Mouse (Mus musculus) hindbrain, embryonic 10.5 days (tissue): ENCODE measurements around the gene Grm4. TPM values are rescaled to one million over a fixed set of nuclear protein-coding genes. Genes with fewer than 3 reads are reported as not detected.

ENCODE experiments used
- DNase-seq: peaks from one replicate; pipeline ENCODE4 v3.0.0-alpha.2; 2017; ENCODE audit warnings: low spot score
- H3K27ac ChIP-seq: fragments of 300-500 bp; sonication (generic); 2 replicates; pipeline ENCODE4 v1.5.1; 2016; ENCODE audit warnings: mild to moderate bottlenecking, moderate library complexity
- H3K27me3 ChIP-seq: fragments of 300-500 bp; sonication (generic); 2 replicates; pipeline ENCODE4 v1.6.1; 2016; ENCODE audit warnings: mild to moderate bottlenecking; ENCODE audit not compliant: poor library complexity, insufficient read depth, severe bottlenecking
- H3K36me3 ChIP-seq: fragments of 300-500 bp; sonication (generic); 2 replicates; pipeline ENCODE4 v1.6.1; 2016; ENCODE audit warnings: mild to moderate bottlenecking, moderate library complexity
- H3K4me1 ChIP-seq: fragments of 300-500 bp; sonication (generic); replicated peaks from 2 replicates; pipeline ENCODE4 v1.6.1; 2016; ENCODE audit warnings: mild to moderate bottlenecking
- H3K4me3 ChIP-seq: fragments of 300-500 bp; sonication (generic); 2 replicates; pipeline ENCODE4 v1.5.1; 2016; ENCODE audit warnings: mild to moderate bottlenecking, moderate library complexity
- H3K9me3 ChIP-seq: fragments of 300-500 bp; sonication (generic); 2 replicates; pipeline ENCODE4 v1.6.1; 2016; ENCODE audit warnings: mild to moderate bottlenecking, moderate library complexity
- WGBS: fragments of 180-500 bp; shearing (Covaris S2); methylation state at CpG from one replicate; pipeline ENCODE4 v1.1.7; 2016; 5-methylcytosine and 5-hydroxymethylcytosine counted together
- polyA plus RNA-seq: library from polyadenylated mRNA; unstranded; fragments of >200 nt; fragmentation: Nextera tagmentation; extraction: Ambion mirVana; gene quantifications from 2 replicates; pipeline ENCODE4 v1.2.1, GENCODE M21; 2016

Grm4 gene
- polyA plus RNA-seq, 1 experiment from 2014 or later, result 4.2 TPM

DNA sequence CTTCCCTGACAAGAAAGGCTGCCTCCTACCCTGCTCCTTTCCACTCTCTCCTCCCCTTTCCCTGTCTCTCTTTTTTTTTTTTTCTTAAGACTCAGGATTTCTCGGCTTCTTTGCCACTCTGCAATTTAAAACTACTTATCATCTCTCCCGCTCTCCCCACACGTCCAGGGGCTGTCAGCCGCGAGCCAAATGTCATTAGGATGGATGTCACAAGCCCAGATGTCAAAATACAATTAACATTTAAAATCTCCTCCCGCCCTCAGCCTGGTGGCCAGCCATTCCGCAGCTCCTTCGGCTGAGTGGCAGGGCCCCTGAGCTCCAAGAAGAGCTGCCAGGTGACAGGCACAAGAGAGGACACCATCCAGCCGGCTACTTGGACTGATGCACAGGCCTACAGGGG lies 2.9 kb downstream of the Grm4 start:
- Histone ChIP-seq H3K9me3 (no peaks in the 10 kb centered on the region), H3K27ac (peak overlapping the region; percentile 85), H3K27me3 (peaks cover 84% of the 10 kb centered on the region), H3K4me1 (peaks cover 61% of the 10 kb centered on the region), H3K36me3 (no peaks in the 10 kb centered on the region), H3K4me3 (peak overlapping the region; percentile 4)
- 23% methylated on average over 9 of the region's 9 CpGs for WGBS
- DNase-seq, result peak; percentile 38

DNA sequence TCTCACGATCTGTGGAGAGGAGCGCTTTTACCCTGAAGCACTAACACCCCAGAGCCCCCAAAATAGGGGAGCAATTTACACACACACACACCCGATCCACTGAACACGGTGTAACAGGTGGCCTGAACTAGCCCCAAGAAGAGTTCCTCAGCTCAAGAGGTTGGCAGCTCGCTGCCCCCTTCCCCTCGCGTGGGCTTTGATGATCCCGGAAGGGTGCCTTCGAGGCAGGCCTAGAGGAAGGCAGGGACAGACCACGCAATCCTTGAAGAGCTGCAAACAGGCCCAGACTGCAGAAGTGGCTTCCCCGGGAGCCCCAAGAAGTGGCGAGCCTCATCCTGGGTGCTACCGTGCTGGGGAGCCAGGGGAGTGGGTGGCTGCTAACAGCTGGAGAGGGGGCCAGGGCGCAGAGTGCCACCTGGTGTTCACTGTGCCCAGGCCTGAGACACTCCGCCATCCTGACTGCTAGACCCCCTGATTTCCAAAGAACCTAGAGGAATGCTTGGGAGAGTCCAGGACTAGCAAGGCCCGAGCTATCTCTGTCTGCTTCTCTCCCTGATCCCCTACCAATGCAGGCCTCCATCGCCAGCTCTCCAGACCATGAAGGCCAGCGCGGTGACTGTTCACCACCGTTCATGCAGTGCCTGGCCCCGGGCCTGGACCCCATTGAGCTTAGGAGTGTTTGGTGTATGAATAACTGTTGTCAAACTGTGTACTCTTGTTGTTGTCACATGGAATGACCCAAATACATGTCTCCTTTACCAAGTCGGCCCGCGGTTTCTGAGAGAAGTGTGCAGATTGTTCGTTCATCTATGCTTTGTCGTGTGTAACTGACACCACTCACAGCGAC lies 7.1 kb downstream of the Grm4 start:
- peak; percentile 48 for DNase-seq
- peaks cover 91% of the 10 kb centered on the region for H3K27me3 ChIP-seq
- H3K4me3 ChIP-seq, result peak overlapping the region; percentile 67
- no peaks in the 10 kb centered on the region for H3K36me3 ChIP-seq
- 33% methylated on average over 27 of the region's 27 CpGs for WGBS
- H3K9me3 ChIP-seq, result no peaks in the 10 kb centered on the region
- peak overlapping the region; percentile 89; the same call in 1 of the 2 replicates for H3K27ac ChIP-seq
- peaks cover 85% of the 10 kb centered on the region for H3K4me1 ChIP-seq

DNA sequence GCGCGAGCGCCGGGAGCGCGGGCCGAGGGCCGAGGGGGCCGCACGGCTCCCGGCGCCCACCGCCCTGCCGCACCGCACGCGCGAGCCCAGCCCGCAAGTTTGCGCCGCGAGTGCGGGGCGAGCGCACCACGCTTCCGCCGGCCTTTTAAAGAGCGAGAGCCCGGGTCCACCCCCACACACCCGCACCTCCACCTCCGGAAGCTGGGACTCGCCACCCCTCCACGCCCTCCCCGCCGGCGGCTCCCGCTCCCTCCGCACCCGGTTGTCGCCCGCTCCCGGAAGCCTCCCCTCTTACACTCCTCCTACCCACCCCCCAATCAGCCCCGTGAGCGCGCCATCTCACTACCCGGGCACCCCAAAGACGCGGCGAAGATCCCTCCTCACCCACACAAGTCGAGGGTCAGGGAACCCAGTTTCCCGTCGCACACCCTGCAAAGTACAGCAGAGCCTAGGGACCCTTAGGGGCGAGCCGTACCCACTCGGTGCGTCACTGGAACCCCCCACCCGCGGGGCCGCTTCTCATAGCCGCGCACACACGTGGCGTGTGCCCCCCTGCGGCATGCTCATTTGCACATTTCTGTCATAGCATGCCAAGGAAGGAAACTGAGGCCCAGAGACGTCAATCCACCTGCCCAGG lies 7.8 kb downstream of the Grm4 start:
- Histone ChIP-seq H3K36me3 (no peaks in the 10 kb centered on the region), H3K27ac (peak overlapping the region; percentile 89), H3K4me1 (peaks cover 85% of the 10 kb centered on the region), H3K9me3 (no peaks in the 10 kb centered on the region), H3K27me3 (peaks cover 92% of the 10 kb centered on the region), H3K4me3 (peak overlapping the region; percentile 67)
- WGBS, result under 1% methylated on average over 66 of the region's 66 CpGs
- no peak for DNase-seq

DNA sequence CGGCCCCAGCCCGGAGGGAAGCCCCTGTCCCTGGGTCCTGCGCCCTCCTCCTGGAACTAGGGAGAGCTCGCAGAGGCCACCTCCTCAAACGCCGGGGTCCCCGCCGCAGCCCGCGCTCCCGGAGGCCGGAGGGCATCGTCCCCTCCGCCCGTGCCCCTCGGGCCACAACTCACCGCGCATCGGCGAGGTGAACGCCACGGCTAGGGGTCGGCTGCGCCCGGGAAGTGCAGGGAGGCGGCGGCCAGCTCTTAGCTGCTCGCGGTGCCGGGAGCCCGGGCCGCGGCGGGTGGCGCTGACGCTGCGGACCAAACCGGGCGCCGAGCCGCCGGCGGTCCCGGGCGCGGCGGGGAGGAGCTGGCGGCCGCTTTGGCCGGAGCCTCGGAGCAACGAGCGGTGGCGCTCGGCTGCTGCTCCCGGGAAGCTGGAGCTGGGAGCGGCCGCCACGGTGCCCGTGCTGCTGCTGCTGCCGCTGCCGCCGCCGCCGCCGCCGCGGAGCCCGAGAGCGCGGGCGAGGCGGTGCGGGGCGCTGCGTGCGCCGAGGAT lies 8.5 kb downstream of the Grm4 start:
- H3K9me3 ChIP-seq, result no peaks in the 10 kb centered on the region
- peak overlapping the region; percentile 67 for H3K4me3 ChIP-seq
- no peaks in the 10 kb centered on the region for H3K36me3 ChIP-seq
- DNase-seq, result peak; percentile 51
- H3K4me1 ChIP-seq, result peaks cover 85% of the 10 kb centered on the region
- H3K27me3 ChIP-seq, result peaks cover 97% of the 10 kb centered on the region
- under 1% methylated on average over 78 of the region's 78 CpGs for WGBS
- peak overlapping the region; percentile 89 for H3K27ac ChIP-seq

DNA sequence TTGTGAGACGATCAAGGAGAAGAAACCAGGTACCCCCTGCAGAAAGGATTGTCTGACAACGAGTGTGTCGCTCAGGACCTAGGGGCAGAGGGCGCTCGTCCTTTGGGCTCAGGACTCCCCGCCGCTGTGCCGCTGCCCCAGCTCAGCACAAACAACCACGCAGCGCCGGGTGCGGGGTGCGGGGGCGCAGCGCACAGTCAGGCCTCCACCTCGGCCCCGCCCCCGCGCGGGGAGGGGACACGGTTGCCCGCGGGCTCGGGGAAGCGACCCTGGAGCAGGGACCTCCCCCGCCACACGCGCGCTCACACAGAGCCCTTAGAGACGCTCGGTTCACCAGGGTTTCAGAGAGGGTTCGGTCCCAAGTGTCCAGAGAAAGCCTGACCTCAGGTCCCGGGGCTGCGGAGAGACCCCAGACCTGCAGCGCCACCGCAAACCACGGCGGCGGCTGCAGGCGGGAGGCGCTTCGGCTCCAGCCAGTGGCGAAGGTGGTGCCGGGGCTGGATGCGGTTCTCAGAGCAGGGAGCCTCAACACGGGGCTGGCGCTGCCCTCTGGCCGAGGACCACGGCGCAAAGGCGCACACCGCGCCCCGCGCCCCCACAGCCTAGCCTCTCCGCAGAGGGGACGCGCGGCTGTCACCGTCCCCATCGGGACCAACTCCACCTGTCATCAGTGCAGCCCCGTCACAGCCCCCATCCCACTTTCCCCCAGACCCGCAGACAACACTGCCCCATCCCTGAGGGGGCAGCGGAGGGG lies 9.2 kb downstream of the Grm4 start:
- H3K27ac ChIP-seq, result peak overlapping the region; percentile 89
- H3K9me3 ChIP-seq, result no peaks in the 10 kb centered on the region
- peak overlapping the region; percentile 67 for H3K4me3 ChIP-seq
- under 1% methylated on average over 64 of the region's 64 CpGs for WGBS
- peaks cover 98% of the 10 kb centered on the region for H3K27me3 ChIP-seq
- DNase-seq, result no peak
- H3K36me3 ChIP-seq, result no peaks in the 10 kb centered on the region
- H3K4me1 ChIP-seq, result peaks cover 85% of the 10 kb centered on the region

DNA sequence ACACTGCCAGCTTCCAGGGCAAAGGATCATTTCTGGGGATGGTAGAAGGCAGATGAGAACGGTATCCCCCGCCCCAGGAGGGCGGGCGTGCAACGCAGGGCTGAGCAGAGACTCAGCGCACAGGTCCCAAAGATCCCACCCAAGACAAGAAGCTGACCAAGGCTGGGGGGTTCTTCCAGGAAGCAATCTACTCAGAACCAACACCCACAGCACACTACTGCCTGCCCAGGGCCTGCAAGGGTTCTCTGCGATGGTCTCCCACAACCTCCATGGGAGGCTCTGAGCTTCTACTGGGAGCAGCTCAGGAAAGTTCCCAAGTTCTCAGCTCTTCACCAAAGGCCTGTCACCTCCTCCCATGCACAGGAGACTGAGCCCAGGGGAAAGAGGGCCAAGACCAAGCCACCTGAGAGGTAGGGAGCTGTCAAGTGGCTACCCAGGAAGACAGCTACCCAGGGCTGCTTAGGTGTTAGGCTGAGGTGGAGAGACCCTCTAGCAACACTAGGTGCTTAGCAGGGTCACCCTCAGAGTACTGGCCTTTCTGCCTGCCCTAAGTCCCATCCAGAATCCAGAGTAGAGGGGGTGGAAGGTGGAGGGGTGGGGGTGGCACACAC lies 10.0 kb downstream of the Grm4 start:
- WGBS, result 87% methylated on average over 7 of the region's 7 CpGs
- H3K27me3 ChIP-seq, result peaks cover 97% of the 10 kb centered on the region
- peaks cover 88% of the 10 kb centered on the region for H3K4me1 ChIP-seq
- H3K36me3 ChIP-seq, result no peaks in the 10 kb centered on the region
- no peak for DNase-seq
- H3K27ac ChIP-seq, result peak overlapping the region; percentile 89
- peak overlapping the region; percentile 67 for H3K4me3 ChIP-seq
- no peaks in the 10 kb centered on the region for H3K9me3 ChIP-seq

DNA sequence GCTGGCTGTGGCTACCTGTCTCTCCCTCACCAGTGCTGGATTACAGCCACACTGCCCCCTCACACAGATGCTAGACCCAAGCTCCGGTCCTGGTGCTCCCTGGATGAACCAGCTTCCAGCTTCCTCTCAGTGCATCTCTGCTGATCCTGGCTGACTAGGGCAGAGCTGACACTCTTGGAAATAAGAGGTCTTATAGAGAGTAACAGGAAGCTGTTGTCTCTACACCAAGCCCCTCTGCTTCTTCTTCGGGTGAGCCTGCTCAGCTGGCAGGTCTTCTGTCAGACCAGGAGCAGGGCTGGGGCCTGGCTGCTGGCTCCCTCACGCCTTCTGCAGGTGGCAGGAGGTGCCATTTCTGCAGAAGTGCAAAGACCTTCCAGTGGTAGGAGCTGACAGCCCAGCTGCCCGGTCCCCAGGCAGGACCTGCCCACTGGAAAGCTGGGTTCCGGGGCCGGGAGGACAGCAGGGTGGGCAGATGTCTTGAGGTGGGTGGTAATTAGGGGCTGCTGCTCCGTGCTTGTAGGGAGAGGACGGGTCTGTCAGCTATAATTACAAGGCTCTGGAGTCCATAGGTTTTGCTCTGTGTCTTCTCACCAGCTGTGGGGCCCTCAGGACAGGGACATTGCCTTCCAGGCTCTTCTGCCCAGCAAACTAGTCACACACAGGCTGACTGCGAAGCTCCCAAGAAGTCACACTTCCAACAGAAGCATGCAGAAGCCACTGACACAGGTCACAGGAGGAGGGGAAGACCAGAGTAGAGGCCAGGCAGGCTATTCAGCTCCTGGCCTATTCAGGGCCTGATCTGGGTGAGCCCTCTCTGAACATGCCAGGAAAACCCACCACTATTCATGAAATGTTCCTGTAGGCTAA lies 10.7 kb downstream of the Grm4 start:
- no peaks in the 10 kb centered on the region for H3K36me3 ChIP-seq
- H3K4me1 ChIP-seq, result peaks cover 96% of the 10 kb centered on the region
- no peak for DNase-seq
- peak overlapping the region; percentile 21 for H3K4me3 ChIP-seq
- peaks cover 96% of the 10 kb centered on the region for H3K27me3 ChIP-seq
- peak overlapping the region; percentile 89 for H3K27ac ChIP-seq
- WGBS, result 57% methylated on average over 9 of the region's 9 CpGs
- H3K9me3 ChIP-seq, result no peaks in the 10 kb centered on the region

DNA sequence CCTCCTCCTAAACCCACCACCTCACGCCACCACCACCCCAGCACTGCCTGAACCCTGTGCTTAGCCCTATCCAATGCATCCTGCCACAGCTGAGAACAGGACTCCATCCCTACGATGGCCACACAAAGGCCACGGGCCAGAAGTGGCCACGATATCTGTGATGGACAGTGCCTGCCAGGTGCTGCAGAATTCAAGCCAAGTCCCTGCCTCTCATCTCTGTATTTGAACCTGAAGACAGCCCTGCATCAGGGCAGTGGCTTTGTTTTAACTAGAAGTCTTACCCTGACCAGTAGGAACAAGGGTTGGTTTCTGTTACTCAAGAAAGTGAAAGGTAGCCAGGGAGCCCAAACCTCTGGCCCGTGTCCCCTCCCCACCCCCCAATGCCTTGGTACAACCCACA lies 12.1 kb downstream of the Grm4 start:
- H3K4me1 ChIP-seq, result peaks cover 100% of the 10 kb centered on the region
- H3K27ac ChIP-seq, result peak overlapping the region; percentile 59; the same call in 1 of the 2 replicates

DNA sequence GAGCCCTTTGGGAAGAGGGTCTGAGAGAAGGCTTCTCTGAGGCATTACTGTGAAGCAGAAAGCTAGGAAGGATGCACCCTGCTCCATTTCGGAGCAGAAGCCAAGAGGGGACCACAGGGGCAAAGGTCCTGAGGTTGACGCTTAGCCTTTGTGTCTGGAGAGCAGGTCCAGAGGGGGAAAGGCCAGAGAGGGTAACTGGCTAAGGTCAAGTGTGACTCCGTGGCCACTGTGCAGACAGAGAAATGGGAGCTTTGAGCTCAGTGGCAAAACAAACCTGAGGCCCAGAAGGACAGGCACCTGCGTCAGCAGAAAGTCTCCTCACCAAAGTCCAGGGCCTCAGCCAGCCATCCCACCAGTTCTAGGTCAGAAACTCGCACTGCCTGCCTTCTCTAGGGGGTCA lies 12.7 kb downstream of the Grm4 start:
- Histone ChIP-seq H3K9me3 (no peaks in the 10 kb centered on the region), H3K27ac (peak overlapping the region; percentile 59), H3K4me1 (peaks cover 100% of the 10 kb centered on the region), H3K4me3 (no peak overlapping the region), H3K27me3 (peaks cover 92% of the 10 kb centered on the region), H3K36me3 (no peaks in the 10 kb centered on the region)
- no peak for DNase-seq
- 51% methylated on average over 5 of the region's 5 CpGs for WGBS

More for the DNA sequence above, 12.1 kb downstream of the Grm4 start:
- H3K36me3 ChIP-seq, result no peaks in the 10 kb centered on the region
- no peak for DNase-seq
- WGBS, result 79% methylated on average over 5 of the region's 5 CpGs
- H3K9me3 ChIP-seq, result no peaks in the 10 kb centered on the region
- peaks cover 92% of the 10 kb centered on the region for H3K27me3 ChIP-seq
- no peak overlapping the region for H3K4me3 ChIP-seq

DNA sequence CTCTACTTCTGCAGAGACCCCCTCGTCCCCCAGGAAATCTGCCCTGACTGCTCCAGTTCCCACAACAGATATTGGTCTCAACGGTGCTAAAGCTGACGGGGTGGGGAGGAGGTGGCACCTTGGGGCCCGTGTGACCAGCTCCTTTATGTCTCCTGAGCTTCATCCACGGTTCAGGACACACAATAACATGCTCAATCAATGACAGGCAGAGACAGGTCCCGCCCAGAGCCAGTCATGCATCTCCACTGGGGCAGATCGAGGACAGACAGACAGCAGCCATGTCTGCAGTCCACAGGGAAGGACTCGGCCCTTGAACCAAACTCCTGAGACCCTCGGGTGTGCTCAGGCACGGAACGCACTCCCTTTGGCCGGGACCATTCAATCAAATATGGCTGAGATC lies 13.2 kb downstream of the Grm4 start:
- 46% methylated on average over 12 of the region's 12 CpGs for WGBS
- peaks cover 92% of the 10 kb centered on the region for H3K27me3 ChIP-seq
- H3K4me1 ChIP-seq, result peaks cover 100% of the 10 kb centered on the region
- 0 out of 2 replicates have a peak overlapping the region, but pooled peaks have one; percentile 14 for H3K4me3 ChIP-seq
- H3K27ac ChIP-seq, result peak overlapping the region; percentile 59
- no peak for DNase-seq
- no peaks in the 10 kb centered on the region for H3K36me3 ChIP-seq
- no peaks in the 10 kb centered on the region for H3K9me3 ChIP-seq

DNA sequence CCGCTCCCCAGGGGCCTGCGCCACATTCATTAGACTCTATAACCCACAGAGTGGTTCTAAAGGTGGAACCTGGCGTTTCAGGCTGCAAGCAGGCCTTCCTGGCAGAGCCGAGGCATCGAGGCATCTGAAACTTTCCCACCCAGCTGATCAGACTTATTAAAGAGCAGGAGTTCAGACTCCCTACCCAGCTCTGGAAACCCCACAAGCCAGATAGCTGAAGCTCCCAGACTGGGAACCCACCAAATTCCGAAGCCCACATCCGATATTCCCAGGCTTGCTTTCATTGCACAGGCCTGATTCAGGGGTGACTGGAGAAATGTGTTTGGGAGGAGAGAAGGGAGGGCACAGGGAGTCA lies 13.6 kb downstream of the Grm4 start:
- no peak overlapping the region for H3K4me3 ChIP-seq
- no peaks in the 10 kb centered on the region for H3K9me3 ChIP-seq
- H3K36me3 ChIP-seq, result no peaks in the 10 kb centered on the region
- peaks cover 100% of the 10 kb centered on the region for H3K4me1 ChIP-seq
- WGBS, result 79% methylated on average over 7 of the region's 7 CpGs
- peak overlapping the region; percentile 59 for H3K27ac ChIP-seq
- no peak for DNase-seq
- H3K27me3 ChIP-seq, result peaks cover 92% of the 10 kb centered on the region
